Mouse (Mus musculus): ENCODE results near the gene Cyfip1. TPM values are rescaled to one million over a fixed set of nuclear protein-coding genes. Genes with fewer than 3 reads are reported as not detected.

The Cyfip1 gene
- polyA plus RNA-seq, 1 experiment: 47.9 TPM

DNA sequence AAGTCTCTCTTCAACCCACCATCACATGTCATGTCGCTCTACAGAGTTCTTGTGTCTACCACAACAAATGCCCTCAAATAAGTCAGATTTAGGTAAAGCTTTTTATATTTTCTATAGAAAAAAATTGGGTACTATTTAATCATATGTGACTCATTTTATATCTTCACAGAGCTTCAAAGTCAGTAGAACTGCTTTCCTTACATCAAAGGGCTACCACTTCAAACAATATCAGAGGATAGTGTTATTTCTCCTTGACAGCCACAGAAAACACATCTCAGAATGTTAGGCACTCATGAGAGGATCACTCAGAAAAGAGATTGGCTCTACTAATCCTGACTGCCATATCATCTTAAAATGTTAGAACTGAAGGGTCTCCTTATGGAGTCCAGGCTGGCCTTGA, 119.0 kb downstream of the Cyfip1 start:
- no peak overlapping the region for H3K4me3 ChIP-seq (ENCODE audit: insufficient read depth, poor library complexity, severe bottlenecking)
- peaks cover 68% of the 10 kb centered on the region for H3K79me2 ChIP-seq (ENCODE audit: control insufficient read depth, insufficient read depth)
- no peaks in the 10 kb centered on the region for H3K27me3 ChIP-seq (ENCODE audit: control insufficient read depth, insufficient read depth, insufficient read length)
- no peak for TF ChIP-seq CEBPB (IDR thresholded peaks at IDR 0.05; ENCODE audit: low read depth)
- no peak for TF ChIP-seq CTCF (IDR thresholded peaks at IDR 0.05; ENCODE audit: control insufficient read depth, insufficient read depth, insufficient read length)
- no peak for TF ChIP-seq MYOG (IDR thresholded peaks at IDR 0.05; ENCODE audit: control insufficient read depth, extremely low read depth, insufficient read length)
- TF ChIP-seq FOSL1 (IDR thresholded peaks at IDR 0.05; ENCODE audit: insufficient read depth, low read length, poor library complexity, severe bottlenecking): no peak
- no peak for TF ChIP-seq MYOD1 (IDR thresholded peaks at IDR 0.05; ENCODE audit: control insufficient read depth, insufficient read length, low read depth)
- TF ChIP-seq USF1 (IDR thresholded peaks at IDR 0.05; ENCODE audit: low read depth): no peak
- TF ChIP-seq MAX (IDR thresholded peaks at IDR 0.05): no peak
- H3ac ChIP-seq (ENCODE audit: control insufficient read depth, insufficient read length, low read depth): no peak overlapping the region
- H3K79me3 ChIP-seq (ENCODE audit: low read depth): peaks cover 54% of the 10 kb centered on the region
- no peaks in the 10 kb centered on the region for H3K36me3 ChIP-seq (ENCODE audit: control insufficient read depth, insufficient read depth)

- Histone ChIP-seq H3K79me3 (ENCODE audit: low read depth) (peaks cover 41% of the 10 kb centered on the region), H3ac (ENCODE audit: control insufficient read depth, insufficient read length, low read depth) (peak within 1 kb of the TSS; percentile 98), H3K27me3 (ENCODE audit: control insufficient read depth, insufficient read depth, insufficient read length) (no peaks in the 10 kb centered on the region), H3K36me3 (ENCODE audit: control insufficient read depth, insufficient read depth) (no peaks in the 10 kb centered on the region), H3K4me3 (ENCODE audit: insufficient read depth, poor library complexity, severe bottlenecking) (peak within 1 kb of the TSS; percentile 63), H3K79me2 (ENCODE audit: control insufficient read depth, insufficient read depth) (peaks cover 50% of the 10 kb centered on the region)
- TF ChIP-seq CTCF (IDR thresholded peaks at IDR 0.05; ENCODE audit: control insufficient read depth, insufficient read depth, insufficient read length) (no peak), MAX (IDR thresholded peaks at IDR 0.05) (peak; percentile 16), CEBPB (IDR thresholded peaks at IDR 0.05; ENCODE audit: low read depth) (no peak), MYOD1 (IDR thresholded peaks at IDR 0.05; ENCODE audit: control insufficient read depth, insufficient read length, low read depth) (no peak), USF1 (IDR thresholded peaks at IDR 0.05; ENCODE audit: low read depth) (peak; percentile 7)
These were observed 120.7 kb downstream of the Cyfip1 start, which contains the start of gene Nipa2 for GRCm38 (mm10) chr7:55962004-55962908. Gene Nipa2, minus strand, starts transcription at chr7:55962476.

GRCm38 (mm10) chr7:55966866-55967460, 125.4 kb downstream of the Cyfip1 start:
- Histone ChIP-seq H3ac (ENCODE audit: control insufficient read depth, insufficient read length, low read depth) (no peak overlapping the region), H3K27me3 (ENCODE audit: control insufficient read depth, insufficient read depth, insufficient read length) (no peaks in the 10 kb centered on the region), H3K4me3 (ENCODE audit: insufficient read depth, poor library complexity, severe bottlenecking) (no peak overlapping the region), H3K36me3 (ENCODE audit: control insufficient read depth, insufficient read depth) (no peaks in the 10 kb centered on the region), H3K79me3 (ENCODE audit: low read depth) (peaks cover under 1% of the 10 kb centered on the region), H3K79me2 (ENCODE audit: control insufficient read depth, insufficient read depth) (peaks cover 3% of the 10 kb centered on the region)
- TF ChIP-seq USF1 (IDR thresholded peaks at IDR 0.05; ENCODE audit: low read depth) (no peak), FOSL1 (IDR thresholded peaks at IDR 0.05; ENCODE audit: insufficient read depth, low read length, poor library complexity, severe bottlenecking) (no peak), MYOG (IDR thresholded peaks at IDR 0.05; ENCODE audit: control insufficient read depth, extremely low read depth, insufficient read length) (no peak), CEBPB (IDR thresholded peaks at IDR 0.05; ENCODE audit: low read depth) (no peak), MYOD1 (IDR thresholded peaks at IDR 0.05; ENCODE audit: control insufficient read depth, insufficient read length, low read depth) (no peak), CTCF (IDR thresholded peaks at IDR 0.05; ENCODE audit: control insufficient read depth, insufficient read depth, insufficient read length) (no peak)

DNA sequence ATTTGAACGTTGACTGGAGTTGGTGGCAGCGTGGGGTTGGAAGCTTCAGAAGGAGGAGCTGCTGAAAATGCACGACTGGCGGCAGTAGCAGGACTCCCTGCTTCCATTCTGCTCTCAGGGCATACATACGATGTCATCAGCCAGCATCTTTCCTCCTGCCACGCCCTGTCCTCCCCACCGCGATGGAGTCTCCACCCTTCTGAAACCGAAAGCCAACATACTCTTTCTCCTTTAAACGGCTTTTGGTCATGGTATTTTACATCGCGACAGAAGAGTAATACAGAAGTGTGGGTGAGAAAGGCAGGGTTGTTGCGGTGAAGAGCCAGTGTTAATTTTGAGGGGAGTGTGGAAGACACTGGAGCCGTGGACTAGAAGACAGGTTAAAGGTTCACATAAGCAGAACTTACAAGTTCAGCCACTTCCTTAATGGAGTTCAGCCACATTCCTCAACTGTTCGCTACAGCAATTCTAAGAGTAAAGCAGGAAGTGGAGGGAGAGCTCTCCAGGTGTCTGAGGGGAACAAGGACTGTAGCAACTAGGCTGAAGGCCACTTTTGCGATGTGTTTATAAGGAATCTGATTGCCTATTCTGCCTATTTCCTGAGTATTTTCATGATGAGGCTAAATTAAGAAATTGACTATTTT, 126.8 kb downstream of the Cyfip1 start:
- Histone ChIP-seq H3K4me3 (ENCODE audit: insufficient read depth, poor library complexity, severe bottlenecking) (no peak overlapping the region), H3K79me2 (ENCODE audit: control insufficient read depth, insufficient read depth) (no peaks in the 10 kb centered on the region), H3K36me3 (ENCODE audit: control insufficient read depth, insufficient read depth) (no peaks in the 10 kb centered on the region), H3ac (ENCODE audit: control insufficient read depth, insufficient read length, low read depth) (peak overlapping the region; percentile 49), H3K27me3 (ENCODE audit: control insufficient read depth, insufficient read depth, insufficient read length) (no peaks in the 10 kb centered on the region), H3K79me3 (ENCODE audit: low read depth) (no peaks in the 10 kb centered on the region)
- TF ChIP-seq USF1 (IDR thresholded peaks at IDR 0.05; ENCODE audit: low read depth) (no peak), CTCF (IDR thresholded peaks at IDR 0.05; ENCODE audit: control insufficient read depth, insufficient read depth, insufficient read length) (no peak), FOSL1 (IDR thresholded peaks at IDR 0.05; ENCODE audit: insufficient read depth, low read length, poor library complexity, severe bottlenecking) (no peak), MAX (IDR thresholded peaks at IDR 0.05) (no peak), MYOD1 (IDR thresholded peaks at IDR 0.05; ENCODE audit: control insufficient read depth, insufficient read length, low read depth) (no peak), MYOG (IDR thresholded peaks at IDR 0.05; ENCODE audit: control insufficient read depth, extremely low read depth, insufficient read length) (no peak), CEBPB (IDR thresholded peaks at IDR 0.05; ENCODE audit: low read depth) (no peak)

DNA sequence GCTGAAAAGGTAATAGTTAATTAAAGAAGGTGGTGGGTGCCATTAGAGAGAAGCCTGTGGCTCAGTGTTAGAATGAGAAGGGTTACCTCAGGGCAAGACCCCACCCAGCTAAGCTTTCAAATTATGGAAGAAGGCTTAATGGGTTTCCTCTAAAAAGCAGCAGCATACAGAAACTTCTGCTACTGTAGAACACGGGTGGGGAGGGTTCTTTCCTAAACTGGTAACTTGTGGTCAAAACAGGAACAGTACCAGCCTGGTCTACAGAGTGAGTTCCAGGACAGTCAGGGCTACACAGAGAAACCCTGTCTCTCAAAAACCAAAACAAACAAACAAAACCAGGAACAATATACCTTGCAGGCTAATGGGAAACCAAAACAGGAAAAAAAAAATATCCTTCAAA, 127.9 kb downstream of the Cyfip1 start:
- Histone ChIP-seq H3K4me3 (ENCODE audit: insufficient read depth, poor library complexity, severe bottlenecking) (no peak overlapping the region), H3K27me3 (ENCODE audit: control insufficient read depth, insufficient read depth, insufficient read length) (no peaks in the 10 kb centered on the region), H3ac (ENCODE audit: control insufficient read depth, insufficient read length, low read depth) (no peak overlapping the region), H3K36me3 (ENCODE audit: control insufficient read depth, insufficient read depth) (no peaks in the 10 kb centered on the region), H3K79me2 (ENCODE audit: control insufficient read depth, insufficient read depth) (no peaks in the 10 kb centered on the region), H3K79me3 (ENCODE audit: low read depth) (no peaks in the 10 kb centered on the region)
- no peak for TF ChIP-seq CTCF (IDR thresholded peaks at IDR 0.05; ENCODE audit: control insufficient read depth, insufficient read depth, insufficient read length)
- TF ChIP-seq USF1 (IDR thresholded peaks at IDR 0.05; ENCODE audit: low read depth): no peak
- no peak for TF ChIP-seq CEBPB (IDR thresholded peaks at IDR 0.05; ENCODE audit: low read depth)
- no peak for TF ChIP-seq MYOG (IDR thresholded peaks at IDR 0.05; ENCODE audit: control insufficient read depth, extremely low read depth, insufficient read length)

Data from C2C12 (cell line).